Mouse (Mus musculus): ENCODE data around the gene Crhbp. TPM values are rescaled to one million over a fixed set of nuclear protein-coding genes. Genes with fewer than 3 reads are reported as not detected.

The Crhbp gene
- 8.5 and 8.8 TPM in 2 replicates for polyA plus RNA-seq (2015; fragmentation: Nextera tagmentation; extraction: Ambion mirVana)

DNA sequence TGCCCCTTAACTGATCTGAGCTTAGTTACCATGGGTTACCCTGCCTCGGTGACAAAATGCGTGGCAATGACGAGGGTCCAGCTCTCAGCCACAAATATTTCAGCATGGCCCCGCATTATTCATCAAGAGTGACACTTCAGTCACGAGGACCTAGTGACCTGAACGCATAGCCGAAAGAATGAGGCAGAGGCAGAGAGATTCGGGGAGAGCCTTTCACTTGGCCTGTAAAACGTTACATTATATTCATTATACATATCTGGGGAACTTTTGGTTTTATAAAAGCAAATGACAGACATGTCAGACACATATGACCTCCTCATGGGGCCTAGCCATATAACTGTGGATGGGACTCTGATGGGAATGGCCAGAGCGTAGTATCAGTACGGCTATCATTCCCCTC, at the start of gene Crhbp:
TSS of gene Crhbp (minus strand) at position 101 of the 400 bp plus-strand sequence.

DNA sequence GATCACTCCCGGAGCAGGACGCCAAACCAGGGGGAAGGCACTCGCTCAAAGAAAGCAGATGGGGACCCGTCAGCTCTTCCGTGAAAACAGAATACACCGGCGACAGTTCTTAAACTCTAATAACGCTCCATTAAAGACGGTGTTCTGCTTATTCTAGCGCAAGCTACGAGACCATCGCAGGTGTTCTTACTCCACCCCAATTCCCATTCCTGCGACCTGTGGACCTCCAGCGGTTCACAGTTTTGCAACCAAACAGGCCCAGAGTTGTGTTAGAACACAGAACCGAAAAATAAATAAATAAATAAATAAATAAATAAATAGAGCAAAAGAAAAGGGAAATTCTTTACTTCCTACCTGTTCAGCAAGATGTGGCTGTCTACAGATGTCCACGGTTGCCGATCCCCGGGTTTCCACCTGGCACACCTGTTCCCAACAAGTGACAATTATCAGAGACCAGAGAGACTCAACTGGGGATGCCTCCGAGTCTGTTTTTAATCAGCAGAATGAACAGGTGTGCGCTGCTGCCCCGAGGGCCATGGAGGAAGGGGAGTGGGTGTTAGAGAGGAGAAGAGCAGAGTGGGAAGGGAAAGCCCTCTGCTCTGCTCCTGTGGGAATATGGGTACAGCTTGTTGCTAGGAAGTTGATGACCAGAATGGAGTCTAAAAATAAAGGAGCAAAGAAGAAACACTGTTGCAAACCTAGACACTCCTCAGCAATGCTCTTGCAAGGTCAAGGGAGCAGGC, 34.1 kb upstream of the Crhbp start, which contains the start of gene S100z:
TSS of gene S100z (minus strand) at position 51 of the 743 bp plus-strand sequence.

Other genes with a start within 250 kb of the Crhbp start
- 11.9 and 12.6 TPM in 2 replicates for gene Pde8b, start 194.6 kb downstream of the Crhbp start, polyA plus RNA-seq (2015; fragmentation: Nextera tagmentation; extraction: Ambion mirVana)
- 27.0 and 27.5 TPM in 2 replicates for gene Zbed3, start 121.3 kb downstream of the Crhbp start, polyA plus RNA-seq (2015; fragmentation: Nextera tagmentation; extraction: Ambion mirVana)
- 27.2 and 27.3 TPM in 2 replicates for gene Aggf1, start 69.6 kb downstream of the Crhbp start, polyA plus RNA-seq (2015; fragmentation: Nextera tagmentation; extraction: Ambion mirVana)
- not detected in 2 replicates for gene S100z, start 33.8 kb upstream of the Crhbp start, polyA plus RNA-seq (2015; fragmentation: Nextera tagmentation; extraction: Ambion mirVana)
- 0.12 TPM in 1 of 2 replicates, not detected in the other for gene F2rl1, start 80.3 kb upstream of the Crhbp start, polyA plus RNA-seq (2015; fragmentation: Nextera tagmentation; extraction: Ambion mirVana)
- 30.1 and 31.8 TPM in 2 replicates for gene F2r, start 173.6 kb upstream of the Crhbp start, polyA plus RNA-seq (2015; fragmentation: Nextera tagmentation; extraction: Ambion mirVana)